Mouse (Mus musculus): Measurements from ENCODE around the gene Kdm4b. TPM values are rescaled to one million over a fixed set of nuclear protein-coding genes. Genes with fewer than 3 reads are reported as not detected.
A peak's percentile ranks its signal among the peaks of the same experiment; 100 is the strongest.

The Kdm4b gene
- total RNA-seq, 4 experiments from 2014 or later = 22.2 to 26.4 (median 22.8) TPM

GRCm38 (mm10) chr17:56343466-56343865 lies 17.6 kb downstream of the Kdm4b start:
- no peak for DNase-seq (ENCODE audit: low spot score in 2 of 2)

- no peak for DNase-seq (ENCODE audit: low spot score in 2 of 2)
Observed at GRCm38 (mm10) chr17:56345364-56345763, 19.5 kb downstream of the Kdm4b start.

- DNase-seq (ENCODE audit: low spot score in 2 of 2) = no peak
Observed at GRCm38 (mm10) chr17:56348128-56348527, 22.3 kb downstream of the Kdm4b start.

- no peak for DNase-seq (ENCODE audit: low spot score in 2 of 2)
Observed at GRCm38 (mm10) chr17:56348586-56348985, 22.7 kb downstream of the Kdm4b start.

GRCm38 (mm10) chr17:56350694-56351093 lies 24.8 kb downstream of the Kdm4b start:
- peak; percentile 64 to 65 for DNase-seq (ENCODE audit: low spot score in 2 of 2)

- peak; percentile 41 to 54 for DNase-seq (ENCODE audit: low spot score in 2 of 2)
Observed at GRCm38 (mm10) chr17:56356921-56357885, 31.3 kb downstream of the Kdm4b start.

- DNase-seq (ENCODE audit: low spot score in 2 of 2) = no peak
Observed at GRCm38 (mm10) chr17:56359183-56359725, 33.4 kb downstream of the Kdm4b start.

GRCm38 (mm10) chr17:56359864-56360263 lies 34.0 kb downstream of the Kdm4b start:
- no peak for DNase-seq (ENCODE audit: low spot score in 2 of 2)

- no peak for DNase-seq (ENCODE audit: low spot score in 2 of 2)
Observed at GRCm38 (mm10) chr17:56360451-56360850, 34.6 kb downstream of the Kdm4b start.

- DNase-seq (ENCODE audit: low spot score in 2 of 2) = no peak
Observed at GRCm38 (mm10) chr17:56361542-56361941, 35.7 kb downstream of the Kdm4b start.

- DNase-seq (ENCODE audit: low spot score in 2 of 2) = no peak
Observed at GRCm38 (mm10) chr17:56365791-56366673, 40.2 kb downstream of the Kdm4b start.

- DNase-seq (ENCODE audit: low spot score in 2 of 2) = no peak
Observed at GRCm38 (mm10) chr17:56368291-56368790, 42.5 kb downstream of the Kdm4b start.

- DNase-seq (ENCODE audit: low spot score in 2 of 2) = no peak
Observed at GRCm38 (mm10) chr17:56370090-56370489, 44.2 kb downstream of the Kdm4b start.

GRCm38 (mm10) chr17:56371029-56371660 lies 45.3 kb downstream of the Kdm4b start:
- DNase-seq (ENCODE audit: low spot score in 2 of 2) = no peak

- DNase-seq (ENCODE audit: low spot score in 2 of 2) = no peak
Observed at GRCm38 (mm10) chr17:56372109-56372508, 46.2 kb downstream of the Kdm4b start.

GRCm38 (mm10) chr17:56373136-56374034 lies 47.5 kb downstream of the Kdm4b start:
- peak in 1 of 2 experiments; percentile 28 for DNase-seq (ENCODE audit: low spot score in 2 of 2)

- peak in 1 of 2 experiments; percentile 48 for DNase-seq (ENCODE audit: low spot score in 2 of 2)
Observed at GRCm38 (mm10) chr17:56374851-56375250, 49.0 kb downstream of the Kdm4b start.

- DNase-seq (ENCODE audit: low spot score in 2 of 2) = no peak
Observed at GRCm38 (mm10) chr17:56379281-56379834, 53.5 kb downstream of the Kdm4b start.

- no peak for DNase-seq (ENCODE audit: low spot score in 2 of 2)
Observed at GRCm38 (mm10) chr17:56380286-56380685, 54.4 kb downstream of the Kdm4b start.

- no peak for DNase-seq (ENCODE audit: low spot score in 2 of 2)
Observed at GRCm38 (mm10) chr17:56381183-56381582, 55.3 kb downstream of the Kdm4b start.

All from gastrocnemius, adult 8-10 months (tissue).